Mouse (Mus musculus) kidney, embryonic 15.5 days (tissue): ENCODE data around the gene Gtf2e1. TPM values are rescaled to one million over a fixed set of nuclear protein-coding genes. Genes with fewer than 3 reads are reported as not detected.

Experiments used
- ATAC-seq: fragments of 200-750 bp; cut with Nextera tagmentation; replicated peaks from 2 replicates; pipeline ENCODE4 v1.8.0; 2017; ENCODE audit warnings: moderate TSS enrichment; ENCODE audit not compliant: low FRiP score
- H3K27ac ChIP-seq: fragments of 300-500 bp; sonication (generic); 2 replicates; pipeline ENCODE4 v1.5.1; 2015; ENCODE audit warnings: mild to moderate bottlenecking, inconsistent platforms
- H3K27me3 ChIP-seq: fragments of 300-500 bp; sonication (generic); 2 replicates; pipeline ENCODE4 v1.6.1; 2015; ENCODE audit warnings: inconsistent platforms
- H3K36me3 ChIP-seq: fragments of 300-500 bp; sonication (generic); 2 replicates; pipeline ENCODE4 v1.6.1; 2015; ENCODE audit warnings: inconsistent platforms
- H3K4me1 ChIP-seq: fragments of 300-500 bp; sonication (generic); 2 replicates; pipeline ENCODE4 v1.6.1; 2015; ENCODE audit warnings: inconsistent platforms
- H3K4me2 ChIP-seq: fragments of 300-500 bp; sonication (generic); 2 replicates; pipeline ENCODE4 v1.6.1; 2015; ENCODE audit warnings: moderate library complexity, mild to moderate bottlenecking, inconsistent platforms
- H3K4me3 ChIP-seq: fragments of 300-500 bp; sonication (generic); replicated peaks from 2 replicates; pipeline ENCODE4 v1.5.1; 2015; ENCODE audit warnings: mild to moderate bottlenecking, inconsistent platforms
- H3K9ac ChIP-seq: fragments of 300-500 bp; sonication (generic); 2 replicates; pipeline ENCODE4 v1.6.1; 2015; ENCODE audit warnings: mild to moderate bottlenecking, inconsistent platforms
- H3K9me3 ChIP-seq: fragments of 300-500 bp; sonication (generic); replicated peaks from 2 replicates; pipeline ENCODE4 v1.6.1; 2016; ENCODE audit warnings: inconsistent platforms
- WGBS: fragments of 180-500 bp; shearing (Covaris S2); methylation state at CpG from one replicate; pipeline ENCODE4 v1.1.7; 2015; ENCODE audit warnings: mixed read lengths; 5-methylcytosine and 5-hydroxymethylcytosine counted together
- polyA plus RNA-seq: library from polyadenylated mRNA; unstranded; fragments of >200 nt; fragmentation: Nextera tagmentation; extraction: Ambion mirVana; gene quantifications from 2 replicates; pipeline ENCODE4 v1.2.1, GENCODE M21; 2015

Gtf2e1 gene
- polyA plus RNA-seq, 1 experiment from 2014 or later, result 27.9 TPM

GRCm38 (mm10) chr16:37572117-37572754 lies 32.6 kb upstream of the Gtf2e1 start:
- no peak overlapping the region for H3K4me2 ChIP-seq
- WGBS, result 93% methylated on average over 12 of the region's 12 CpGs
- H3K4me3 ChIP-seq, result no peak overlapping the region
- H3K36me3 ChIP-seq, result peaks cover 25% of the 10 kb centered on the region
- no peak overlapping the region for H3K27ac ChIP-seq
- no peaks in the 10 kb centered on the region for H3K27me3 ChIP-seq
- no peak overlapping the region for H3K9ac ChIP-seq
- no peak for ATAC-seq
- H3K4me1 ChIP-seq, result no peaks in the 10 kb centered on the region
- H3K9me3 ChIP-seq, result peaks cover 6% of the 10 kb centered on the region; the same call in 1 of the 2 replicates

- no peak overlapping the region for H3K4me3 ChIP-seq
- H3K9me3 ChIP-seq, result peaks cover 6% of the 10 kb centered on the region; the same call in 1 of the 2 replicates
- no peak overlapping the region for H3K27ac ChIP-seq
- H3K4me1 ChIP-seq, result no peaks in the 10 kb centered on the region
- 66% methylated on average over 3 of the region's 3 CpGs for WGBS
- peaks cover 25% of the 10 kb centered on the region for H3K36me3 ChIP-seq
- no peak overlapping the region for H3K4me2 ChIP-seq
- no peak overlapping the region for H3K9ac ChIP-seq
- no peak for ATAC-seq
- no peaks in the 10 kb centered on the region for H3K27me3 ChIP-seq
Measured at GRCm38 (mm10) chr16:37571554-37571953, 32.0 kb upstream of the Gtf2e1 start.

GRCm38 (mm10) chr16:37567113-37568050 lies 27.8 kb upstream of the Gtf2e1 start:
- H3K9ac ChIP-seq, result no peak overlapping the region
- H3K36me3 ChIP-seq, result peaks cover 28% of the 10 kb centered on the region
- 91% methylated on average over 12 of the region's 12 CpGs for WGBS
- no peak overlapping the region for H3K27ac ChIP-seq
- H3K9me3 ChIP-seq, result no peaks in the 10 kb centered on the region
- no peak overlapping the region for H3K4me2 ChIP-seq
- H3K4me1 ChIP-seq, result peaks cover 2% of the 10 kb centered on the region; the same call in 1 of the 2 replicates
- H3K4me3 ChIP-seq, result no peak overlapping the region
- no peak for ATAC-seq
- H3K27me3 ChIP-seq, result no peaks in the 10 kb centered on the region

GRCm38 (mm10) chr16:37566107-37566506 lies 26.5 kb upstream of the Gtf2e1 start:
- WGBS, result 82% methylated on average over 6 of the region's 6 CpGs
- no peak for ATAC-seq
- Histone ChIP-seq H3K9ac (no peak overlapping the region), H3K4me1 (peaks cover 2% of the 10 kb centered on the region; the same call in 1 of the 2 replicates), H3K27ac (no peak overlapping the region), H3K36me3 (peaks cover 19% of the 10 kb centered on the region), H3K9me3 (no peaks in the 10 kb centered on the region), H3K4me2 (no peak overlapping the region), H3K4me3 (no peak overlapping the region), H3K27me3 (no peaks in the 10 kb centered on the region)

- WGBS, result 87% methylated on average over 1 of the region's 1 CpGs
- Histone ChIP-seq H3K9me3 (no peaks in the 10 kb centered on the region), H3K36me3 (peaks cover 19% of the 10 kb centered on the region), H3K4me1 (peaks cover 2% of the 10 kb centered on the region; the same call in 1 of the 2 replicates), H3K27me3 (no peaks in the 10 kb centered on the region), H3K4me3 (no peak overlapping the region), H3K9ac (no peak overlapping the region), H3K4me2 (no peak overlapping the region), H3K27ac (no peak overlapping the region)
- ATAC-seq, result no peak
Measured at GRCm38 (mm10) chr16:37565117-37565516, 25.5 kb upstream of the Gtf2e1 start.

GRCm38 (mm10) chr16:37562961-37563360 lies 23.4 kb upstream of the Gtf2e1 start:
- H3K27ac ChIP-seq, result no peak overlapping the region
- ATAC-seq, result no peak

GRCm38 (mm10) chr16:37562414-37562813 lies 22.8 kb upstream of the Gtf2e1 start:
- peaks cover 2% of the 10 kb centered on the region; the same call in 1 of the 2 replicates for H3K4me1 ChIP-seq
- H3K4me3 ChIP-seq, result no peak overlapping the region
- ATAC-seq, result 0 out of 2 replicates have a peak, but pooled peaks have one; percentile 43
- H3K27me3 ChIP-seq, result no peaks in the 10 kb centered on the region
- 58% methylated on average over 6 of the region's 6 CpGs for WGBS
- H3K4me2 ChIP-seq, result no peak overlapping the region
- H3K27ac ChIP-seq, result no peak overlapping the region
- peaks cover 30% of the 10 kb centered on the region for H3K36me3 ChIP-seq
- no peaks in the 10 kb centered on the region for H3K9me3 ChIP-seq
- no peak overlapping the region for H3K9ac ChIP-seq

More at GRCm38 (mm10) chr16:37562961-37563360, 23.4 kb upstream of the Gtf2e1 start:
- no peak overlapping the region for H3K4me2 ChIP-seq
- H3K36me3 ChIP-seq, result peaks cover 27% of the 10 kb centered on the region
- no peaks in the 10 kb centered on the region for H3K9me3 ChIP-seq
- H3K9ac ChIP-seq, result no peak overlapping the region
- 87% methylated on average over 5 of the region's 5 CpGs for WGBS
- H3K27me3 ChIP-seq, result no peaks in the 10 kb centered on the region
- no peak overlapping the region for H3K4me3 ChIP-seq
- peaks cover 2% of the 10 kb centered on the region; the same call in 1 of the 2 replicates for H3K4me1 ChIP-seq

- Histone ChIP-seq H3K9ac (no peak overlapping the region), H3K4me1 (no peaks in the 10 kb centered on the region), H3K36me3 (peaks cover 10% of the 10 kb centered on the region), H3K9me3 (no peaks in the 10 kb centered on the region), H3K27ac (no peak overlapping the region), H3K27me3 (no peaks in the 10 kb centered on the region), H3K4me2 (no peak overlapping the region), H3K4me3 (no peak overlapping the region)
- 96% methylated on average over 3 of the region's 3 CpGs for WGBS
- ATAC-seq, result no peak
Measured at GRCm38 (mm10) chr16:37552824-37553223, 13.2 kb upstream of the Gtf2e1 start.

- no peaks in the 10 kb centered on the region for H3K27me3 ChIP-seq
- H3K4me1 ChIP-seq, result no peaks in the 10 kb centered on the region
- WGBS, result 97% methylated on average over 2 of the region's 2 CpGs
- no peak for ATAC-seq
- H3K36me3 ChIP-seq, result no peaks in the 10 kb centered on the region
- H3K9me3 ChIP-seq, result no peaks in the 10 kb centered on the region
- no peak overlapping the region for H3K27ac ChIP-seq
- no peak overlapping the region for H3K4me2 ChIP-seq
- no peak overlapping the region for H3K9ac ChIP-seq
- H3K4me3 ChIP-seq, result no peak overlapping the region
Measured at GRCm38 (mm10) chr16:37550981-37551380, 11.4 kb upstream of the Gtf2e1 start.

GRCm38 (mm10) chr16:37550266-37550665 lies 10.7 kb upstream of the Gtf2e1 start:
- Histone ChIP-seq H3K27ac (no peak overlapping the region), H3K36me3 (no peaks in the 10 kb centered on the region), H3K4me1 (no peaks in the 10 kb centered on the region), H3K9ac (no peak overlapping the region), H3K4me3 (no peak overlapping the region), H3K9me3 (no peaks in the 10 kb centered on the region), H3K4me2 (no peak overlapping the region), H3K27me3 (no peaks in the 10 kb centered on the region)
- no peak for ATAC-seq
- WGBS, result 94% methylated on average over 3 of the region's 3 CpGs

GRCm38 (mm10) chr16:37546312-37546711 lies 6.7 kb upstream of the Gtf2e1 start:
- H3K4me1 ChIP-seq, result no peaks in the 10 kb centered on the region
- H3K36me3 ChIP-seq, result peaks cover 26% of the 10 kb centered on the region
- 82% methylated on average over 5 of the region's 5 CpGs for WGBS
- H3K9ac ChIP-seq, result no peak overlapping the region
- no peak overlapping the region for H3K27ac ChIP-seq
- no peak for ATAC-seq
- H3K27me3 ChIP-seq, result no peaks in the 10 kb centered on the region
- no peak overlapping the region for H3K4me3 ChIP-seq
- H3K9me3 ChIP-seq, result no peaks in the 10 kb centered on the region
- H3K4me2 ChIP-seq, result no peak overlapping the region

GRCm38 (mm10) chr16:37540776-37541175 lies 1.2 kb upstream of the Gtf2e1 start:
- ATAC-seq, result no peak
- H3K27me3 ChIP-seq, result no peaks in the 10 kb centered on the region
- H3K4me1 ChIP-seq, result peaks cover 14% of the 10 kb centered on the region
- no peaks in the 10 kb centered on the region for H3K9me3 ChIP-seq
- 87% methylated on average over 6 of the region's 6 CpGs for WGBS
- H3K36me3 ChIP-seq, result peaks cover 26% of the 10 kb centered on the region
- peak overlapping the region; percentile 84 for H3K4me2 ChIP-seq
- H3K9ac ChIP-seq, result no peak overlapping the region
- peak overlapping the region; percentile 90 for H3K4me3 ChIP-seq
- H3K27ac ChIP-seq, result no peak overlapping the region
